Mouse (Mus musculus): ENCODE measurements around the gene Rbks.

DNA sequence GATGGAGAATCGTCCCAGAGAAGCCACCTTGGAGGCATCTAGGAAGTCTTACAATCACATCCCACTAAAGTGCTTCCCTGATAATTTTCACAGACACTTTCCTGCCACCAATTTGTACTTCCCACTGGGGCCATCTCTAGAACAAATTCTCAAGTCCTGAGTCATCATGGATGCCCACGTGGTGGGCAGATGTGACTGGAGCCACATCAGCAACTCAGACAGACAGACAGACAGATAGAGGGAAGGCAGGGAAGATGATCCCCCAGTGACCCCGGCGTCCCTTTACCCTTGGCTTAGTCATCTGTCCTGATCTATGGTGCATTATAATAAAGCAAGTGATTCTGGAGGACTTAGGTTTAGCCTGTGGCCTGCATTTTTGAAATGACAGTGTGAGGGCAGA is 53.2 kb downstream of the Rbks start:
- TF ChIP-seq EP300 (IDR thresholded peaks at IDR 0.05; ENCODE audit: insufficient read depth, low read depth, low read length), result no peak
- TF ChIP-seq CTCF (IDR thresholded peaks at IDR 0.05; ENCODE audit: low read depth, low read length), result no peak

Measured in ES-Bruce4 (cell line).